Mouse (Mus musculus) kidney, embryonic 16.5 days (tissue): Measurements from ENCODE around the gene Abcf1. TPM values are rescaled to one million over a fixed set of nuclear protein-coding genes. Genes with fewer than 3 reads are reported as not detected.

Experiments
- ATAC-seq: fragments of 200-750 bp; cut with Nextera tagmentation; 2 replicates; pipeline ENCODE4 v1.8.0; 2017; ENCODE audit warnings: moderate TSS enrichment; ENCODE audit not compliant: low FRiP score, low TSS enrichment
- H3K27ac ChIP-seq: fragments of 300-500 bp; sonication (generic); 2 replicates; pipeline ENCODE4 v1.5.1; 2014; ENCODE audit warnings: low read length
- H3K27me3 ChIP-seq: fragments of 300-500 bp; sonication (generic); 2 replicates; pipeline ENCODE4 v1.6.1; 2014; ENCODE audit warnings: low read length, control low read depth, mixed read lengths; ENCODE audit not compliant: insufficient read depth
- H3K36me3 ChIP-seq: fragments of 300-500 bp; sonication (generic); 2 replicates; pipeline ENCODE4 v1.6.1; 2014; ENCODE audit warnings: low read length, control low read depth, mixed read lengths; ENCODE audit not compliant: insufficient read depth
- H3K4me1 ChIP-seq: fragments of 300-500 bp; sonication (generic); 2 replicates; pipeline ENCODE4 v1.6.1; 2014; ENCODE audit warnings: low read length, control low read depth, mixed read lengths; ENCODE audit not compliant: insufficient read depth
- H3K4me2 ChIP-seq: fragments of 300-500 bp; sonication (generic); replicated peaks from 2 replicates; pipeline ENCODE4 v1.6.1; 2014; ENCODE audit warnings: low read depth, low read length
- H3K4me3 ChIP-seq: fragments of 300-500 bp; sonication (generic); 2 replicates; pipeline ENCODE4 v1.5.1; 2014; ENCODE audit warnings: mild to moderate bottlenecking, low read length
- H3K9ac ChIP-seq: fragments of 300-500 bp; sonication (generic); replicated peaks from 2 replicates; pipeline ENCODE4 v1.6.1; 2014; ENCODE audit warnings: low read length
- H3K9me3 ChIP-seq: fragments of 300-500 bp; sonication (generic); 2 replicates; pipeline ENCODE4 v1.6.1; 2016; ENCODE audit warnings: low read length, control low read depth
- WGBS: fragments of 180-500 bp; shearing (Covaris S2); extraction: QIAGEN DNeasy Blood & Tissue Kit; methylation state at CpG from one replicate; pipeline ENCODE4 v1.1.7; 2014; 5-methylcytosine and 5-hydroxymethylcytosine counted together
- polyA plus RNA-seq: library from polyadenylated mRNA; unstranded; fragments of >200 nt; fragmentation: Nextera tagmentation; extraction: Ambion mirVana; gene quantifications from 2 replicates; pipeline ENCODE4 v1.2.1, GENCODE M21; 2015

Abcf1 gene
- polyA plus RNA-seq, 1 experiment from 2014 or later, result 80.7 TPM

GRCm38 (mm10) chr17:35922566-35922965 lies 47.0 kb downstream of the Abcf1 start:
- 80% methylated on average over 3 of the region's 3 CpGs for WGBS

DNA sequence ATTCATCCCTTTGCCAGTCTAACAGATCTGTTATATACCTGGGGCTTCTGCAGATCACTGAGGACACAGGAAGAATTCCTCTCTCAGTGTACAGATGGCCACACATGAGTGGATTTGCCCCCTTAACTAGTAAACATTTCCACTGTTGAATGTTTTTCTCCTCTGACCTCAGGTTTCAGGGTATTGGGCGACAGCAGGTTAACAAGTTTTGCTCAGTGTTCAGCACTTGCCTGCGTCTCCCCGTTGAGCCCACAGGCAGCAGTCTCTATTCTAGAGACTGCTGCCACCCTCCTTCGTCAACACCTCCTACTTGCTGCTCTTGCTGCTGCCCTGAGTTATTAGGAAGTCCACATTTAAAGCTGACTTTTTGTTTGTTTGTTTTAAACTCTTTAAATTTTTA lies 47.9 kb downstream of the Abcf1 start:
- no peak for ATAC-seq
- H3K27me3 ChIP-seq, result no peaks in the 10 kb centered on the region
- 71% methylated on average over 4 of the region's 4 CpGs for WGBS
- H3K36me3 ChIP-seq, result peaks cover 32% of the 10 kb centered on the region
- no peak overlapping the region for H3K4me3 ChIP-seq
- peaks cover 21% of the 10 kb centered on the region for H3K4me1 ChIP-seq
- H3K9me3 ChIP-seq, result no peaks in the 10 kb centered on the region
- H3K27ac ChIP-seq, result no peak overlapping the region
- H3K4me2 ChIP-seq, result no peak overlapping the region
- H3K9ac ChIP-seq, result no peak overlapping the region

More at GRCm38 (mm10) chr17:35922566-35922965, 47.0 kb downstream of the Abcf1 start:
- ATAC-seq, result no peak
- peaks cover 21% of the 10 kb centered on the region for H3K4me1 ChIP-seq
- H3K27ac ChIP-seq, result no peak overlapping the region
- H3K36me3 ChIP-seq, result peaks cover 37% of the 10 kb centered on the region
- no peak overlapping the region for H3K9ac ChIP-seq
- H3K9me3 ChIP-seq, result no peaks in the 10 kb centered on the region
- H3K4me2 ChIP-seq, result no peak overlapping the region
- no peaks in the 10 kb centered on the region for H3K27me3 ChIP-seq
- H3K4me3 ChIP-seq, result no peak overlapping the region

GRCm38 (mm10) chr17:35920862-35921562 lies 48.5 kb downstream of the Abcf1 start:
- H3K4me3 ChIP-seq, result no peak overlapping the region
- no peak for ATAC-seq
- 70% methylated on average over 5 of the region's 5 CpGs for WGBS
- H3K9me3 ChIP-seq, result no peaks in the 10 kb centered on the region
- H3K4me1 ChIP-seq, result peaks cover 21% of the 10 kb centered on the region
- H3K27ac ChIP-seq, result peak overlapping the region; percentile 95
- H3K36me3 ChIP-seq, result peaks cover 25% of the 10 kb centered on the region
- 0 out of 2 replicates have a peak overlapping the region, but pooled peaks have one; percentile 6 for H3K9ac ChIP-seq
- no peak overlapping the region for H3K4me2 ChIP-seq
- H3K27me3 ChIP-seq, result no peaks in the 10 kb centered on the region

- whole genome bisulfite sequencing, result 81% methylated on average over 1 of the region's 1 CpGs
- Histone ChIP-seq H3K27ac (peak overlapping the region; percentile 95), H3K27me3 (no peaks in the 10 kb centered on the region), H3K4me1 (peaks cover 24% of the 10 kb centered on the region), H3K9me3 (no peaks in the 10 kb centered on the region), H3K4me3 (no peak overlapping the region), H3K4me2 (no peak overlapping the region), H3K36me3 (peaks cover 22% of the 10 kb centered on the region), H3K9ac (peak overlapping the region; percentile 84; the same call in 1 of the 2 replicates)
- no peak for ATAC-seq
Measured at GRCm38 (mm10) chr17:35920384-35920783, 49.2 kb downstream of the Abcf1 start.

- H3K4me3 ChIP-seq, result peak overlapping the region; percentile 85
- peaks cover 18% of the 10 kb centered on the region for H3K36me3 ChIP-seq
- ATAC-seq, result no peak
- peak overlapping the region; percentile 70 for H3K4me2 ChIP-seq
- H3K27ac ChIP-seq, result peak overlapping the region; percentile 95
- H3K9me3 ChIP-seq, result no peaks in the 10 kb centered on the region
- WGBS, result 42% methylated on average over 6 of the region's 6 CpGs
- H3K4me1 ChIP-seq, result peaks cover 29% of the 10 kb centered on the region
- peak overlapping the region; percentile 84 for H3K9ac ChIP-seq
- no peaks in the 10 kb centered on the region for H3K27me3 ChIP-seq
Measured at GRCm38 (mm10) chr17:35919864-35920301, 49.7 kb downstream of the Abcf1 start.

DNA sequence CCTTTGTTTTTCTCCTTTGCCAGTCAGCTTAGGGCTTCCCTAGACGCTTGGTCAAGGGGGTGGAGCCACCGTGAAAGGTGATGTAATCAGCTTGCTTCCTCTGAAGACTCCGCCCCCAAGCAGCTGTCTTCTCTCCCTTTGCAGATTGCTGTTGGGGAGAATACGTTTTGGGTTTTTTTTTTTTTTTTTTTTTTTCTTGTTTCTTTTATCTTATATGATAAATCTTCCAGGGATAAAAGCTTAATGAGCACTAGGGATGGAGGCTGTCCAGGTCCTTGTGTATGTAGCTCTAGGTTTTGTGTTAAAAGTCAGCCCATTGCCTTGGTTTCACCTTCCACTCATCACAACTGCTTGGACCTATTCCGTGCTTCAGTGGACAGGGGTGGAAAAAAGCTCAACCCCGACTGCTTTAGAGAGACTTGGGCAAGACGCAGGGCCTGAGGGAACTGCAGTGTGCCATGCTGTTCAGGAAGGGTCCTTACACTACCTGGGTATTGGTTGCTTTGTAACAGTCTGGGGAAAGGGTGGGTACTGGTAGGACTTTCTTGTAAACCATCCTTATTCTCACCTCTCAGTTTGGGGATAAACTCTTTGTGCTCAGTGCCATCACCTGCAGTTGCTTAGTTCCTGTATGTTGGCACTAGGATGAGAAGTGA lies 50.4 kb downstream of the Abcf1 start:
- peak overlapping the region; percentile 70 for H3K4me2 ChIP-seq
- no peaks in the 10 kb centered on the region for H3K27me3 ChIP-seq
- peak overlapping the region; percentile 84 for H3K9ac ChIP-seq
- peak overlapping the region; percentile 85 for H3K4me3 ChIP-seq
- peaks cover 30% of the 10 kb centered on the region for H3K4me1 ChIP-seq
- ATAC-seq, result peak; percentile 28; the same call in 1 of the 2 replicates
- H3K36me3 ChIP-seq, result peaks cover 15% of the 10 kb centered on the region
- 7% methylated on average over 7 of the region's 7 CpGs for WGBS
- H3K9me3 ChIP-seq, result no peaks in the 10 kb centered on the region
- peak overlapping the region; percentile 95 for H3K27ac ChIP-seq

GRCm38 (mm10) chr17:35918276-35919059 lies 51.1 kb downstream of the Abcf1 start:
- H3K27ac ChIP-seq, result peak overlapping the region; percentile 95
- H3K4me3 ChIP-seq, result peak overlapping the region; percentile 85
- ATAC-seq, result no peak
- H3K9me3 ChIP-seq, result no peaks in the 10 kb centered on the region
- peaks cover 12% of the 10 kb centered on the region for H3K36me3 ChIP-seq
- peaks cover 30% of the 10 kb centered on the region for H3K4me1 ChIP-seq
- WGBS, result under 1% methylated on average over 11 of the region's 11 CpGs
- no peaks in the 10 kb centered on the region for H3K27me3 ChIP-seq
- H3K9ac ChIP-seq, result peak overlapping the region; percentile 98
- H3K4me2 ChIP-seq, result peak overlapping the region; percentile 70

DNA sequence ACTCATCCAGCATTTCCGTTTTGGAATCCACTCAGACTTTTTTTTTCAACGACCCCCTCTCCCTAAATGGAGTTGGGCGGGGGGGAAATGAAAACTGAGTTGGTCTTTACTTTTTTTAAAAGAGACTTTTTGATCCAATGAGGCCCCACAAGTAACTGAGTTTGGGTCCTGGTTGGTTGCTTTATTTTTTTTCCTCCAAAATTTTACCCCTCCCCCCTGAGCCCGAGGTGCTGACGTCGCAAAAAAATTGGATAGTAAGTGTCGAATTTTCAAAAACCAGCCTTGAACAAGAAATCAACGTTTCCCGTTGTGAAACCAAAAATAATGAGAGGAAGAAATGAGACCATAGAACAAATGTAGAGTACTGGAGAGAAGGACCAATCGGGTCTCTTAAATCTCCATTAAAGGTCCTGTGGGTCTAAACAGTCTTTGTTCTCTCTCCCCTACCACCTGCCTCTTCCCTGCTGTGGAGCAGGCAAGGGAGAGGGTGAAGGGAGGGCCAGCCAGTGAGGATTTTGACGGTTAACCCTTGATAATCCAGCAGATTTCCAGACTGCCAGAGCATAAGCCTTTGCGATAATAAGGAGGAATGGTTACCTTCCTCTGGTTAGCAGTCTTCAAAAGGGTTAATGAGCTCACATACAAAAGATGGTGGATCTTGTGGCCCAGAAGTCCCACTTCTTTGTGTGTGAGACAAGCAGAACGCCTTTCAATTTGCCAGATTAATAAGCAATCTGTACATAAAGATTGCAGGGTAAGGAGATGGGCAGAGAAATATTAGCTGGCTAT lies 51.9 kb downstream of the Abcf1 start:
- no peak for ATAC-seq
- peak overlapping the region; percentile 95 for H3K27ac ChIP-seq
- no peaks in the 10 kb centered on the region for H3K27me3 ChIP-seq
- H3K4me3 ChIP-seq, result peak overlapping the region; percentile 85
- H3K4me2 ChIP-seq, result peak overlapping the region; percentile 70
- H3K9ac ChIP-seq, result peak overlapping the region; percentile 98
- whole genome bisulfite sequencing, result 0% methylated on average over 13 of the region's 13 CpGs
- H3K36me3 ChIP-seq, result peaks cover 16% of the 10 kb centered on the region; the same call in 1 of the 2 replicates
- H3K4me1 ChIP-seq, result peaks cover 30% of the 10 kb centered on the region
- H3K9me3 ChIP-seq, result no peaks in the 10 kb centered on the region

GRCm38 (mm10) chr17:35917143-35917462 lies 52.5 kb downstream of the Abcf1 start:
- no peak for ATAC-seq
- Histone ChIP-seq H3K27ac (peak overlapping the region; percentile 95), H3K9ac (peak overlapping the region; percentile 98), H3K4me2 (peak overlapping the region; percentile 70), H3K4me3 (peak overlapping the region; percentile 85), H3K4me1 (peaks cover 30% of the 10 kb centered on the region), H3K27me3 (no peaks in the 10 kb centered on the region), H3K36me3 (peaks cover 18% of the 10 kb centered on the region; the same call in 1 of the 2 replicates), H3K9me3 (no peaks in the 10 kb centered on the region)
- 0% methylated on average over 8 of the region's 8 CpGs for WGBS
